Mouse (Mus musculus) lung, postnatal 10 days (tissue): ENCODE data around the gene Crip2.

Experiments used
- DNase-seq: peaks from one replicate; pipeline ENCODE4 v3.0.0; 2021

Gene Crip2

GRCm38 (mm10) chr12:113148381-113149035 is 8.5 kb downstream of the Crip2 start:
- DNase-seq, result peak; percentile 87

GRCm38 (mm10) chr12:113149341-113149740 is 9.3 kb downstream of the Crip2 start:
- peak; percentile 81 for DNase-seq

- DNase-seq, result peak; percentile 9
Observed at GRCm38 (mm10) chr12:113149896-113150295, 9.9 kb downstream of the Crip2 start.

- DNase-seq, result no peak
Observed at GRCm38 (mm10) chr12:113150591-113150990, 10.6 kb downstream of the Crip2 start.

- peak; percentile 25 for DNase-seq
Observed at GRCm38 (mm10) chr12:113151046-113151445, 11.0 kb downstream of the Crip2 start.

GRCm38 (mm10) chr12:113151661-113152271 is 11.7 kb downstream of the Crip2 start:
- peak; percentile 66 for DNase-seq

- DNase-seq, result peak; percentile 72
Observed at GRCm38 (mm10) chr12:113152272-113152661, 12.2 kb downstream of the Crip2 start.

GRCm38 (mm10) chr12:113152991-113153525 is 13.0 kb downstream of the Crip2 start:
- DNase-seq, result no peak

GRCm38 (mm10) chr12:113153971-113154370 is 13.9 kb downstream of the Crip2 start:
- DNase-seq, result no peak

- no peak for DNase-seq
Observed at GRCm38 (mm10) chr12:113154747-113155075, 14.7 kb downstream of the Crip2 start.

GRCm38 (mm10) chr12:113155076-113155771 is 15.2 kb downstream of the Crip2 start:
- DNase-seq, result peak; percentile 80

GRCm38 (mm10) chr12:113155887-113156539 is 16.0 kb downstream of the Crip2 start, which contains the start of gene Tedc1:
Gene Tedc1, plus strand, starts transcription at chr12:113156421.
- peak; percentile 100 for DNase-seq

GRCm38 (mm10) chr12:113156540-113156929 is 16.5 kb downstream of the Crip2 start:
- no peak for DNase-seq

GRCm38 (mm10) chr12:113157002-113157401 is 17.0 kb downstream of the Crip2 start:
- no peak for DNase-seq

- no peak for DNase-seq
Observed at GRCm38 (mm10) chr12:113157521-113157920, 17.5 kb downstream of the Crip2 start.

- no peak for DNase-seq
Observed at GRCm38 (mm10) chr12:113157971-113158370, 17.9 kb downstream of the Crip2 start.

GRCm38 (mm10) chr12:113163561-113164006 is 23.5 kb downstream of the Crip2 start:
- no peak for DNase-seq

- no peak for DNase-seq
Observed at GRCm38 (mm10) chr12:113168031-113168536, 28.0 kb downstream of the Crip2 start.

- no peak for DNase-seq
Observed at GRCm38 (mm10) chr12:113176960-113177725, 37.1 kb downstream of the Crip2 start.

- no peak for DNase-seq
Observed at GRCm38 (mm10) chr12:113181020-113181419, 41.0 kb downstream of the Crip2 start.

- DNase-seq, result no peak
Observed at GRCm38 (mm10) chr12:113184945-113185344, 44.9 kb downstream of the Crip2 start.
